Mouse (Mus musculus) MEL (cell line): ENCODE measurements at regions not wholly inside any gene's neighbourhood (a gene's known extent, or its start where the extent isn't known, plus 50 kb on each side); places are given as distances from the start of the nearest gene placed in this dataset.

Experiments used
- CTCF ChIP-seq, 3 experiments: IDR thresholded peaks in 2 of 3; conservative IDR thresholded peaks in 1 of 3; 2 replicates each; pipeline ENCODE4 v1.5.1; 2011 to 2012; ENCODE audit warnings: low read length in 3 of 3, low read depth in 2 of 3, mild to moderate bottlenecking in 2 of 3, improper control_type of control experiment in 1 of 3, inconsistent platforms in 1 of 3, mixed read lengths in 1 of 3, moderate library complexity in 1 of 3; ENCODE audit not compliant: control insufficient read depth in 1 of 3, insufficient read depth in 1 of 3, poor library complexity in 1 of 3, severe bottlenecking in 1 of 3
- RCOR1 ChIP-seq: IDR thresholded peaks from 2 replicates; pipeline ENCODE4 v1.6.1; 2012; ENCODE audit warnings: low read depth, mild to moderate bottlenecking, inconsistent platforms, low read length, improper control_type of control experiment
- USF1 ChIP-seq: IDR thresholded peaks from 2 replicates; pipeline ENCODE4 v1.6.1; 2014; ENCODE audit warnings: low read depth, mild to moderate bottlenecking, inconsistent platforms, low read length, improper control_type of control experiment, moderate library complexity

- TF ChIP-seq USF1 (no peak), CTCF (IDR thresholded peaks at IDR 0.05 in 2 of 3, conservative IDR thresholded peaks at IDR 0.05 in 1 of 3; ENCODE audit: control insufficient read depth in 1 of 3, insufficient read depth in 1 of 3, low read depth in 2 of 3, low read length in 3 of 3, poor library complexity in 1 of 3, severe bottlenecking in 1 of 3) (no peak), RCOR1 (no peak)
These were observed 168.9 kb upstream of the Plcz1 start for GRCm38 (mm10) chr6:140210141-140210540.
